Mouse (Mus musculus): Measurements from ENCODE around the gene Plac9a. TPM values are rescaled to one million over a fixed set of nuclear protein-coding genes. Genes with fewer than 3 reads are reported as not detected.

Plac9a gene
- polyA plus RNA-seq, 1 experiment from 2014 or later = not detected

- Histone ChIP-seq H3K4me2 (no peak overlapping the region), H3K27ac (ENCODE audit: low read depth, low read length) (no peak overlapping the region), H3K36me3 (ENCODE audit: control insufficient read depth, insufficient read depth, low read length) (no peaks in the 10 kb centered on the region), H3K9me3 (replicated peaks; ENCODE audit: control insufficient read depth, low read length) (no peaks in the 10 kb centered on the region), H3K4me1 (ENCODE audit: control insufficient read depth, insufficient read depth, low read length) (no peaks in the 10 kb centered on the region), H3K27me3 (ENCODE audit: control insufficient read depth, insufficient read depth, low read length) (no peaks in the 10 kb centered on the region; the same call in 1 of the 2 replicates), H3K4me3 (ENCODE audit: low read depth, low read length) (no peak overlapping the region), H3K9ac (ENCODE audit: low read depth, low read length) (no peak overlapping the region)
- no peak for ATAC-seq (replicated peaks; ENCODE audit: insufficient number of reproducible peaks, low FRiP score, low TSS enrichment)
- WGBS (ENCODE audit: insufficient replicate concordance) = 61% methylated on average over 7 of the region's 7 CpGs
These were observed 63.1 kb downstream of the Plac9a start for GRCm38 (mm10) chr14:25839791-25840190.

GRCm38 (mm10) chr14:25838411-25838810 lies 64.5 kb downstream of the Plac9a start:
- no peak overlapping the region for H3K9ac ChIP-seq (ENCODE audit: low read depth, low read length)
- 69% methylated on average over 8 of the region's 8 CpGs for WGBS (ENCODE audit: insufficient replicate concordance)
- no peak for ATAC-seq (replicated peaks; ENCODE audit: insufficient number of reproducible peaks, low FRiP score, low TSS enrichment)
- no peaks in the 10 kb centered on the region; the same call in 1 of the 2 replicates for H3K27me3 ChIP-seq (ENCODE audit: control insufficient read depth, insufficient read depth, low read length)
- H3K27ac ChIP-seq (ENCODE audit: low read depth, low read length) = no peak overlapping the region
- H3K4me1 ChIP-seq (ENCODE audit: control insufficient read depth, insufficient read depth, low read length) = no peaks in the 10 kb centered on the region
- no peaks in the 10 kb centered on the region for H3K36me3 ChIP-seq (ENCODE audit: control insufficient read depth, insufficient read depth, low read length)
- H3K4me3 ChIP-seq (ENCODE audit: low read depth, low read length) = no peak overlapping the region
- no peaks in the 10 kb centered on the region for H3K9me3 ChIP-seq (replicated peaks; ENCODE audit: control insufficient read depth, low read length)
- no peak overlapping the region for H3K4me2 ChIP-seq

Other genes starting within 250 kb of the Plac9a start
- gene Ppif, start 208.9 kb downstream of the Plac9a start, polyA plus RNA-seq (2014; fragmentation: Nextera tagmentation; extraction: Ambion mirVana) = 92.7 and 99.4 TPM in 2 replicates
- 18.9 and 22.6 TPM in 2 replicates for gene Zcchc24, start 134.1 kb downstream of the Plac9a start, polyA plus RNA-seq (2014; fragmentation: Nextera tagmentation; extraction: Ambion mirVana)
- gene Anxa11, start 60.9 kb downstream of the Plac9a start, polyA plus RNA-seq (2014; fragmentation: Nextera tagmentation; extraction: Ambion mirVana) = 14.7 and 18.6 TPM in 2 replicates
- gene Tmem254a, start 24.6 kb upstream of the Plac9a start, polyA plus RNA-seq (2014; fragmentation: Nextera tagmentation; extraction: Ambion mirVana) = 1.4 and 3.7 TPM in 2 replicates
- not detected in 2 replicates for gene Cphx1, start 35.2 kb upstream of the Plac9a start, polyA plus RNA-seq (2014; fragmentation: Nextera tagmentation; extraction: Ambion mirVana)
- 0.39 TPM in 1 of 2 replicates, not detected in the other for gene Duxbl1, start 75.5 kb upstream of the Plac9a start, polyA plus RNA-seq (2014; fragmentation: Nextera tagmentation; extraction: Ambion mirVana)
- gene Gm9780, start 139.6 kb upstream of the Plac9a start, polyA plus RNA-seq (2014; fragmentation: Nextera tagmentation; extraction: Ambion mirVana) = 0.15 and 1.0 TPM in 2 replicates
- gene Tmem254c, start 164.3 kb upstream of the Plac9a start, polyA plus RNA-seq (2014; fragmentation: Nextera tagmentation; extraction: Ambion mirVana) = 27.6 and 30.8 TPM in 2 replicates
- not detected in 2 replicates for gene Cphx2, start 178.4 kb upstream of the Plac9a start, polyA plus RNA-seq (2014; fragmentation: Nextera tagmentation; extraction: Ambion mirVana)
- gene Cphx3, start 179.2 kb upstream of the Plac9a start, polyA plus RNA-seq (2014; fragmentation: Nextera tagmentation; extraction: Ambion mirVana) = not detected in 2 replicates
- gene Duxbl2, start 215.2 kb upstream of the Plac9a start, polyA plus RNA-seq (2014; fragmentation: Nextera tagmentation; extraction: Ambion mirVana) = 1.1 TPM in 1 of 2 replicates, not detected in the other